8 mouse cellular contexts compared by ENCODE assay signal in the genomic region with DNA sequence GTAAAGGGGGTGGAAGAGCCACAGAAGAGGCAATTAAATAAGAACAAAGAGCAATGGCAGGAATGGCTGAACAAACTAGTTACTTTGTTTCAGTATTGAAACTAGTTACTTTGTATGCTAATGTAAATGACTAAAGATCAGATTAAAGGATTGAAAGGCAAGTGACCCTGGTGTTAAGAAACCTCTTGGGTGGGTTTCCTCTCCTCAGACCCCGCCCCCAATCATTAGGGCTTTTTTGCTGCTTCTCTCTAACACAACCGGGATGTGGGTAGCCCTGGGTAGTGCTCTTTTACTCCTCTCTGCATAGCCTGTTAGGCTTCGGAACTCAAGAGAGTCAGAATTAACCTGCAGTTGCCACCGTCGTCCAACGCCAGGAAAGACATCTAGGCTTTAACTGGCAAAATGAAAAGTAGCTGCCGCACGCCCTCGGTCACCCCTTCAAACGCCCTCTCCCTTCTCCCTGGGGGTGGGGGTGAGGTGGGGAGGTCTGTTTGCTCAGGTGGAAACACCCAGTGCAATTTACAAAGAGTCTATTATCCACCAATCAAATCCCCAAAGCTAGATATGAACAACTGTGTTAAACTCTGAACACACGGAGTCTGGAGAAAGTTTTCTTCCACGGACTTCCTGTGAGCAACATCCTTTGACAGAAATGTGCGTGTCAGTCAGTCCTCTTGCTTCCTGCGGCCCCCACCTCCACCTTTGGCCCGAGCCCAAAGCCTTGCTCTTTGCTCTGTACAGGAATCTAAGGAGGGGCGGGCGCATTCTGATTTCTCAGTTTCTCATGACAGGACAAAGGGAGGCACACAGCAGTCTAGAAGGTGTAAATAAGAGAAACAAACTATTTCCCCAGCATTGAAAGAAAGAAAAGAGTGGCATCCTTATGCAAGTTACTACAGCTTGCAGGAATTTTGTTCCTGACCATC. TPM values are rescaled to one million over a fixed set of nuclear protein-coding genes. Genes with fewer than 3 reads are reported as not detected.
A peak's percentile ranks its signal among the peaks of the same experiment; 100 is the strongest.
DNase-seq lines count a peak whose midpoint lies in the region; ATAC-seq and TF ChIP-seq lines count a peak whose summit lies in the region.

No protein-coding gene starts in this region.

- peak overlapping the region; percentile 70 for H3K4me2 ChIP-seq in embryonic facial prominence, embryonic 14.5 days (ENCODE audit: low read depth, low read length)
- H3K4me2 ChIP-seq in heart, embryonic 15.5 days: peak overlapping the region; percentile 72
- H3K4me2 ChIP-seq in kidney, postnatal 0 days (ENCODE audit: low read length): peak overlapping the region; percentile 77

- DNase-seq in CD8-positive naive resting alpha-beta T cell, adult 2 months (ENCODE audit: low read depth in 2 of 2, low spot score in 2 of 2): peak; percentile 52 to 61
- DNase-seq in adrenal gland, adult (ENCODE audit: inconsistent age in 2 of 2, low spot score in 1 of 2): peak; percentile 78 to 92
- DNase-seq in embryonic facial prominence, embryonic 14.5 days (ENCODE audit: low spot score): peak; percentile 70
- peak; percentile 73 for DNase-seq in kidney, postnatal 0 days (ENCODE audit: low spot score)
- DNase-seq in lung, postnatal 4 days: peak; percentile 76 to 81
- DNase-seq in layer of hippocampus, postnatal 25 days (ENCODE audit: extremely low spot score in 1 of 2, low spot score in 1 of 2): no peak

- H3K4me3 ChIP-seq in embryonic facial prominence, embryonic 14.5 days (ENCODE audit: low read depth, low read length): peak overlapping the region; percentile 62
- H3K4me3 ChIP-seq in heart, embryonic 15.5 days: peak overlapping the region; percentile 66
- H3K4me3 ChIP-seq in kidney, postnatal 0 days (replicated peaks; ENCODE audit: low read depth, low read length): peak overlapping the region; percentile 74
- H3K4me3 ChIP-seq in small intestine, adult 2 months (ENCODE audit: low read depth, low read length): peak overlapping the region; percentile 78

- no peaks in the 10 kb centered on the region for H3K9me3 ChIP-seq in embryonic facial prominence, embryonic 14.5 days (ENCODE audit: control insufficient read depth, low read length)
- H3K9me3 ChIP-seq in heart, embryonic 15.5 days (replicated peaks): no peaks in the 10 kb centered on the region
- no peaks in the 10 kb centered on the region for H3K9me3 ChIP-seq in kidney, postnatal 0 days (replicated peaks; ENCODE audit: low read length)

- no peaks in the 10 kb centered on the region for H3K27me3 ChIP-seq in embryonic facial prominence, embryonic 14.5 days (replicated peaks; ENCODE audit: control insufficient read depth, insufficient read depth, low read length)
- H3K27me3 ChIP-seq in heart, embryonic 15.5 days: no peaks in the 10 kb centered on the region
- no peaks in the 10 kb centered on the region for H3K27me3 ChIP-seq in kidney, postnatal 0 days (ENCODE audit: insufficient read depth, low read length)
- no peaks in the 10 kb centered on the region for H3K27me3 ChIP-seq in small intestine, adult 2 months (ENCODE audit: control insufficient read depth, insufficient read depth, low read length)

- 2% methylated on average over 17 of the region's 17 CpGs for WGBS in embryonic facial prominence, embryonic 14.5 days
- WGBS in heart, embryonic 15.5 days: 2% methylated on average over 17 of the region's 17 CpGs
- WGBS in kidney, postnatal 0 days: 1% methylated on average over 17 of the region's 17 CpGs
- WGBS in small intestine, adult 2 months: under 1% methylated on average over 17 of the region's 17 CpGs

- peak overlapping the region; percentile 68 for H3K9ac ChIP-seq in embryonic facial prominence, embryonic 14.5 days (ENCODE audit: low read depth, low read length)
- H3K9ac ChIP-seq in heart, embryonic 15.5 days: peak overlapping the region; percentile 59
- peak overlapping the region; percentile 63 for H3K9ac ChIP-seq in kidney, postnatal 0 days (ENCODE audit: low read depth, low read length)

- H3K4me1 ChIP-seq in embryonic facial prominence, embryonic 14.5 days (ENCODE audit: control insufficient read depth, insufficient read depth, low read length): 0 out of 2 replicates have a peak, but pooled peaks cover 3% of the 10 kb centered on the region
- H3K4me1 ChIP-seq in heart, embryonic 15.5 days (replicated peaks): peaks cover 11% of the 10 kb centered on the region
- peaks cover 6% of the 10 kb centered on the region; the same call in 1 of the 2 replicates for H3K4me1 ChIP-seq in kidney, postnatal 0 days (replicated peaks; ENCODE audit: insufficient read depth, low read length)
- peaks cover 5% of the 10 kb centered on the region; the same call in 1 of the 2 replicates for H3K4me1 ChIP-seq in small intestine, adult 2 months (ENCODE audit: control insufficient read depth, insufficient read depth, insufficient read length, low read length)

- H3K36me3 ChIP-seq in embryonic facial prominence, embryonic 14.5 days (ENCODE audit: control insufficient read depth, insufficient read depth, low read length): 0 out of 2 replicates have a peak, but pooled peaks cover 3% of the 10 kb centered on the region
- no peaks in the 10 kb centered on the region; the same call in 1 of the 2 replicates for H3K36me3 ChIP-seq in heart, embryonic 15.5 days
- H3K36me3 ChIP-seq in kidney, postnatal 0 days (ENCODE audit: insufficient read depth, low read length): no peaks in the 10 kb centered on the region
- H3K36me3 ChIP-seq in small intestine, adult 2 months (ENCODE audit: control insufficient read depth, insufficient read depth, low read length): peaks cover 15% of the 10 kb centered on the region

- peak; percentile 84 for ATAC-seq in embryonic facial prominence, embryonic 14.5 days (ENCODE audit: low read depth)
- peak; percentile 76; the same call in 1 of the 2 replicates for ATAC-seq in heart, embryonic 15.5 days (replicated peaks; ENCODE audit: insufficient number of reproducible peaks, insufficient read depth, low FRiP score, low read depth)
- ATAC-seq in kidney, postnatal 0 days (replicated peaks; ENCODE audit: low FRiP score, low read depth): peak; percentile 73

- TF ChIP-seq CTCF in kidney, postnatal 0 days (IDR thresholded peaks at IDR 0.05; ENCODE audit: low read depth): no peak
- TF ChIP-seq CTCF in small intestine, adult 2 months (IDR thresholded peaks at IDR 0.05; ENCODE audit: extremely low read depth, insufficient read length, insufficient replicate concordance, low read depth, low read length): peak; percentile 10; the same call in 1 of the 2 replicates

- H3K27ac ChIP-seq in embryonic facial prominence, embryonic 14.5 days (replicated peaks; ENCODE audit: low read depth, low read length): peak overlapping the region; percentile 39
- H3K27ac ChIP-seq in heart, embryonic 15.5 days: peak overlapping the region; percentile 74
- H3K27ac ChIP-seq in kidney, postnatal 0 days: peak overlapping the region; percentile 82
- peak overlapping the region; percentile 85 for H3K27ac ChIP-seq in small intestine, adult 2 months (ENCODE audit: insufficient read depth, low read depth, low read length)

- 0 out of 2 replicates have a peak, but pooled peaks have one; percentile 35 for TF ChIP-seq POLR2A in small intestine, adult 2 months (IDR thresholded peaks at IDR 0.05; ENCODE audit: low read depth, low read length)

RNA-seq across cellular contexts. Expression of a gene that starts 0.9 kb away (rescaled TPM):
- 9.0 and 9.7 TPM in 2 replicates for polyA plus RNA-seq in embryonic facial prominence, embryonic 14.5 days (2014; fragmentation: Nextera tagmentation; extraction: Ambion mirVana)
- polyA plus RNA-seq in heart, embryonic 15.5 days (2015; fragmentation: Nextera tagmentation; extraction: Ambion mirVana): 8.3 and 12.6 TPM in 2 replicates
- polyA plus RNA-seq in kidney, postnatal 0 days (2015; fragmentation: Nextera tagmentation; extraction: Ambion mirVana): 11.9 and 14.0 TPM in 2 replicates
- polyA plus RNA-seq in small intestine, adult 2 months (2012; rRNA removed): 8.1 and 19.9 TPM in 2 replicates
- 1 to 10 TPM; 3.2 to 3.6 TPM for total RNA-seq in layer of hippocampus, postnatal 25 days (2021)

RNA-seq across cellular contexts. Expression of a gene that starts 30.6 kb away (rescaled TPM):
- 35.1 and 47.1 TPM in 2 replicates for polyA plus RNA-seq in embryonic facial prominence, embryonic 14.5 days (2014; fragmentation: Nextera tagmentation; extraction: Ambion mirVana)
- polyA plus RNA-seq in heart, embryonic 15.5 days (2015; fragmentation: Nextera tagmentation; extraction: Ambion mirVana): 23.9 and 44.0 TPM in 2 replicates
- polyA plus RNA-seq in kidney, postnatal 0 days (2015; fragmentation: Nextera tagmentation; extraction: Ambion mirVana): 54.9 and 62.9 TPM in 2 replicates
- 7.8 and 17.5 TPM in 2 replicates for polyA plus RNA-seq in small intestine, adult 2 months (2012; rRNA removed)
- 10 to 100 TPM; 13.8 to 16.3 TPM for total RNA-seq in layer of hippocampus, postnatal 25 days (2021)

RNA-seq across cellular contexts. Expression of a gene that starts 30.9 kb away (rescaled TPM):
- polyA plus RNA-seq in embryonic facial prominence, embryonic 14.5 days (2014; fragmentation: Nextera tagmentation; extraction: Ambion mirVana): 37.8 and 40.0 TPM in 2 replicates
- polyA plus RNA-seq in heart, embryonic 15.5 days (2015; fragmentation: Nextera tagmentation; extraction: Ambion mirVana): 25.1 and 28.7 TPM in 2 replicates
- polyA plus RNA-seq in kidney, postnatal 0 days (2015; fragmentation: Nextera tagmentation; extraction: Ambion mirVana): 30.8 and 35.5 TPM in 2 replicates
- 1.1 and 1.5 TPM in 2 replicates for polyA plus RNA-seq in small intestine, adult 2 months (2012; rRNA removed)
- 10 to 100 TPM; 19.2 to 20.4 TPM for total RNA-seq in layer of hippocampus, postnatal 25 days (2021)

RNA-seq across cellular contexts. Expression of a gene that starts 40.5 kb away (rescaled TPM):
- polyA plus RNA-seq in embryonic facial prominence, embryonic 14.5 days (2014; fragmentation: Nextera tagmentation; extraction: Ambion mirVana): 276 and 290 TPM in 2 replicates
- 485 and 594 TPM in 2 replicates for polyA plus RNA-seq in heart, embryonic 15.5 days (2015; fragmentation: Nextera tagmentation; extraction: Ambion mirVana)
- polyA plus RNA-seq in kidney, postnatal 0 days (2015; fragmentation: Nextera tagmentation; extraction: Ambion mirVana): 524 and 542 TPM in 2 replicates
- polyA plus RNA-seq in small intestine, adult 2 months (2012; rRNA removed): 69.4 and 70.1 TPM in 2 replicates
- total RNA-seq in layer of hippocampus, postnatal 25 days (2021): 100 to 1,000 TPM; 166 to 192 TPM

Comparison
In these comparisons a context has a peak if more than half of its experiments do, and no peak if none do; other contexts are left out.
1. DNase-seq: peak in CD8-positive naive resting alpha-beta T cell, adult 2 months (2 of 2), adrenal gland, adult (2 of 2), embryonic facial prominence, embryonic 14.5 days (single experiment), kidney, postnatal 0 days (single experiment) and lung, postnatal 4 days (2 of 2); none in layer of hippocampus, postnatal 25 days (0 of 2).
2. RNA of a gene that starts 30.9 kb away (polyA plus RNA-seq): 37.8 to 40.0 TPM in embryonic facial prominence, embryonic 14.5 days, 30.8 to 35.5 TPM in kidney, postnatal 0 days and 25.1 to 28.7 TPM in heart, embryonic 15.5 days; 1.1 to 1.5 TPM in small intestine, adult 2 months; every median in the first group is over 10 times any median in the second.
3. Peak in every context shown above with its lines, with median percentiles within 50 percentile points of each other: ATAC-seq, H3K27ac ChIP-seq, H3K4me2 ChIP-seq, H3K4me3 ChIP-seq and H3K9ac ChIP-seq.